Mouse (Mus musculus): ENCODE results near the gene Cntn3.
"Not testable (repeated sequence)": the region's sequence is repeated elsewhere in the genome, so short reads cannot be mapped to it uniquely, and the experiment has no call there.

Gene Cntn3

DNA sequence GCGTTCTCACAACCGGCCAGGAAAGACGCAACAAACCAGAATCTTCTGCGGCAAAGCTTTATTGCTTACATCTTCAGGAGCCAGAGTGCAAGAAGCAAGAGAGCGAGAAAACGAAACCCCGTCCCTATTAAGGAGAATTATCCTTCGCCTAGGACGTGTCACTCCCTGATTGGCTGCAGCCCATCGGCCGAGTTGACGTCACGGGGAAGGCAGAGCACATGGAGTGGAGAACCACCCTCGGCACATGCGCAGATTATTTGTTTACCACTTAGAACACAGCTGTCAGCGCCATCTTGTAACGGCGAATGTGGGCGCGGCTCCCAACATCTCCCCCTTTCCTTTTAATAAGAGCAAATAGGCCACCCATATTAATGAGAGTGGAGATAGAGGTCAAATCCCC, at the start of gene Cntn3:
Cntn3 (minus strand) TSS at position 101 of the 400 bp plus-strand sequence.
- in situ Hi-C loops (cut with MboI, MseI), result not testable (repeated sequence)

DNA sequence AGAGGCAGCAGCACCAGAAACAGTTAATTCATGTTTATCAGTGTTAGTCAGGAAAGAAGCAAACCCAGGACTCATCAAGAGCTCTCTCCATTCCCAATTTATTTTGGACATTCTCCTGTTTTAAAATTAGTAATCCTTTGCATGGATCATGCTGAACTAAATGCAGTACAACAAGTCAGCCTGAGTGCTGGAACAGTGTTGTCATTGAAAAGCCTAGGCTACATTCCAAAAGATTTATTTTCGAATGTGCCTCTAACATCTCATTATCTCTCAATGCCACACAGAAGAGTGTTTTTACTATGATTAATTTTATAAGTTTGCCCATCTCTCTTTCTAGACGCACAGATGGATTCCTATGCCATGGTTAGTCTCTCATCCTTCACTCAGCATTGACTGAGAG, 27.9 kb upstream of the Cntn3 start:
- in situ Hi-C loops (cut with MboI, MseI), result no loop called here

DNA sequence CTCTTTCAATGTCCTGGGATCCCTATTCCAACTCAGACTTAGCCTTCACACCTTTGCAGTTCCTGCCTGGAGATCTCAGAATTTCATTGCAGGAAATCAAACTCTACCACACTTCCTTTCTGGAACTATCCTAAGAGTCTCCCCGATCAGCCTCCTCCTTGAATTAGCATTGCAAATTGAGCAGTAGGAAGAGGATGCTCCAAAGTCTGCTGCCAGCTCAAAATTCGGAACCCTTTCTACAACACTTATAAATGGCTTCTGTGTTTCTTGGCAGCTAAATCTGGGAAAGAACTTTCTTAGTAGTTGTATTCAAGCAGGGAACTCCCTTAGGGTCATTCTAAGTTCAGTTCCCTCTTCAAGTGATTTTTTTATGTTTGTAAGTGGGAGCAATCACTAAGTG, 24.9 kb upstream of the Cntn3 start:
- in situ Hi-C loops (cut with MboI, MseI), result no loop called here

DNA sequence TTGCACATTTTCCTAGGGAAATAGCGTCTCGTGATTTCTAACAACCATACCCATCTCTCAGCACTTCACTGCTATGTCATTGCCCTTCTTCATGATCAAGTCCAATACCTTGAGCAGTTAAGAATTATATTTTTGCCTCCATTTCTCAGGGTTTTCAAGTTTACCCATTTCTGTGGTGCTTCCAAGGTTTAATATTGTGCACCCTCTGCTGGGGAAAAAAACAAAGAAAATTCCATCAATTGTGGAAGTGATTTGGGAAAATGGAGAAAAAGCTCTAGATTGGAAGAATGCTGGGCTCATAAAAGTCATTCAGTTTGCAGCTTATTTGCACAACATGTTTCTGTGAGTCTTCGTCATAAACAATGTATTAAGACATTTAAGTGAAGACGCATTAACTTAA, 17.2 kb upstream of the Cntn3 start:
- in situ Hi-C loops (cut with MboI, MseI), result no loop called here

DNA sequence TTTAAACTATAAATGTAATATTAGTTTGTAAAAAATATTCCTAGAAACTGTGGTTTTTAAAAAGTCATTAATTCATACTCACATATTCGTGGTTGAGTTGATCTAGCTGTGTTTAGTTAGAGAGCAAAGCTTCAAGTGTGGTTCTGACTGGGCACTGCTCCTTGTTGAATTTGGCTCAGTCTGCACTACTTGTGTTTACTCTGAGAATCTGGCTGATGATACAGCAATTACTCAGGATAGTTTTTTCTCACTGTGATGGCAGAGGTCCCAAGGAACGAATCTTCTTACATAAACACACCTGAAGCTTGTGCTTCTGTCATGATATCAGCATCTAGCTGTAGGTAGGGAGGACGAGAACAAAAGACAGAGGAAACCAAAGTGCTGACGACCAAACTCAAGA, 16.4 kb upstream of the Cntn3 start:
- in situ Hi-C loops (cut with MboI, MseI), result no loop called here

DNA sequence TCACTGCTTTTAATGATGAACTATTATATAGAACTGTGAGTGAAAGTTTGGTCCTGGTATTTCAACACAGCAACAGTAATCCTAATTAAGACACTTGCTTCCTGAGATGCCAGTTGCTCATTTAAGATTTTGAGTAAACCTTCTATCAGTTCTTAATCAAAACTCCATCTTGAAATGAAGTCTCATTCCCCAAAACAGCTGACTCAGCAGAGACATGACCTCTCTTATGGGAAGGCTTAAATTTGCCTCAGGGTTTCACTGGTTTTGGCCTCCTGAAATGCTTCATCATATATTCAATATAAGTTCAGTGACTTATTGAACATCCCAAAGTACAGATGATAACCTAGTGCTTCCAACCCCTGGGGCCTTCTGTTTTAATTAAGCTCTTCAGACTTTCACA, 13.2 kb upstream of the Cntn3 start:
- in situ Hi-C loops (cut with MboI, MseI), result no loop called here

DNA sequence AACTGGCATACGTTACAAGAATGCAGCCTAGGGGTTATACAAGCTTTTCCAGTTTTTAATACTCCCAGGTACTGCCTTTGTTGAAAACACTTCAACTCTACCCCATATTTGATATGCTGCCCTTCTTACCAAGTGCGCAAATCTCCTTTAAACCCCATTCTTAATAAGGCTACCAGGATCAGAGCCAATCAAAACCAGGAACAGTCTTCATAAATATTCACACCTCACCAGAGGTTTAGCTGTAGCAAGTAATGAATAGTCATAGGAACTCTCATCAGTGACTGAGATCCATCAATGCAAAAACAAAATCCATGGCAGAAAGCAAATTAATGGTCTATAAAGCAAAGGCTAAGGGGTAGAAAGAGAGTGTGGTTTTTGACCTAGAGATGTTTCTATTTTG, 10.7 kb upstream of the Cntn3 start:
- in situ Hi-C loops (cut with MboI, MseI), result no loop called here

DNA sequence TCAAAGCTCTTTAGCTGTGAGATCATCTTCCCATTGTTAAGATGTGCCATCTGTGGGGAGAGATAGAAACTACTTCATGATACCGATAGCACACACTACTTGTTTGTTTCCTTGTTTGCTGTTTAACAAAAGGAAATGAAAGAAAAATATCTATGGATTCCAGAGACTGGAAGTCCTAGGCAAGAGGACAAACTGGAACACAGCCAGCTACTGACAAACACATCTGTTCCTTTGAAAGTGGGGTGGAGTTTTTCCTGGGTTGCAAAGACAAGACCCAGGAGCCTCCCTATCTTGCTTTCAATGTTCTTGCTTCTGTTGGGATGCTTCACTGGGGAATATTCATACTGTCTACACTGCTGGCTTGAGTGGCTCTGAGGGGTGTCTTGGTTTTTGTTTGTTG, 5.4 kb downstream of the Cntn3 start:
- in situ Hi-C loops (cut with MboI, MseI), result no loop called here

DNA sequence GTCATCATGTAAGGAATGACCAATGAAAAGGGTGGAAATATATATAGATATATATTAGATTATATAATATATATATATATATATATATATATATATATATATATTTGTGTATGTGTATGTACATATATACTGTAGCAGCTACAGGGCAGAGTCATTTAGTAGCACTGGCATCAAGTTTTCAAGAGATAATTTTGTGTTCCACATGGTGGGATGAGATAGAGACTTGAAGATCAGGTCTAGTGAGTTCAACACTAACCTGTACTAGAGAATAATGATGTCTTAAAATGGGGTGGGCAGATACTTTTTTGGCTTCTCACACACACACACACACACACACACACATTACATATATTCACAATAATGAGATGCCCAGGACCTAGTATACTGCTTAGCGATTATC, 7.7 kb downstream of the Cntn3 start:
- in situ Hi-C loops (cut with MboI, MseI), result no loop called here

DNA sequence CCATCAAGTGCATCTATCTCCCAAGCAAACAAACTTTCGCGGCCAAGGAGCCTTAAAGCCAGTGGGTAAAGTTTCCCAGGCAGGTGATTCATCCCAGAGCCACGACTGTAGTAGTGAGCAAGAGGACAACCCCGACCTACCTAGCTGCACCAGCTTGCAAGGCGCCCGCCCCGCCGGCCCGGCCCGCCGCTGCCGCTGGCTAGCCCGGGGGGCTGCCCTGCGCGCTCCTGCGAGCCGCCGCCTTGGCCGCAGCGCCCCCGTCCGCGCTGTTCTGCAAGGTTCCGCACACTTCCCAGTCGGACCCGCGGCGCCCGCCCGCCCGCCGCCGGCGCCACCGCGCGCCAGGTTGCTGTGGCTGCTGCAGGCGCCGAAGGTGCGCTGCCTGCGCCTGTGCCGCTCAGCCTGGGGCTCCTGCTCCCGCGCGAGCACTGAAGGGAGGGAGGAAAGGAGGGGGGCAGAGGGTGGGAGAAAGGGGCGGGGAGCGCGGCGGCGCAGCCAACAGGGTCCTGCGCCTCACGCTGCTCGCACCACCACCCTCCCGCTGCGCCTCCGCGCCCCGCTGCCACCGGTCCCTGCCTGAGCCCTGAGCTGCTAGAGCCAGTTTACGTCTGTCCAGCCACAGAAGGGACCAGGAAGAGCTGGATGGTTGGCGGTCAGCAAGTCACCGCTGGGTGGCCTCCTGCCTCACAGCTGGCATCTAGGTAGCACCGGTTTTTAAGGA, 8.7 kb downstream of the Cntn3 start:
- in situ Hi-C loops (cut with MboI, MseI), result no loop called here

DNA sequence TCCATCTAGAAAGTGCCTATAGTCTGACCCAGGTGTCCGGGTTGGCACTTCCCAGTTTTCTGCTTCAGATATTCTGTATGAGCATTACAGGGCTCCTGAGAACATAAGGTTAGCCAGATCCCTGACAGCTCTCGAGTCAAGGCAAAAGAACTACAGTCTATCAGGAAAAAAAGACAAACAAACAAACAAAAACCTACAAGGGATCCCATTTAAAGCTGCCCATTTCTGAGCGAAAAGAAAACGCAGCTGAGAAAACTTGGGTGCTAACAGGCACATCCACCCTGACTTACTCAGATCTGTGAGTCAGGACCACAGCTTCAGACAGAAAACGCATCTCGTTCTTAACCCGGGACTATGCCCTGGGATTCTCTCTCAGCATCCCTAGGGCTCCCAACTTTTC, 9.5 kb downstream of the Cntn3 start:
- in situ Hi-C loops (cut with MboI, MseI), result no loop called here

DNA sequence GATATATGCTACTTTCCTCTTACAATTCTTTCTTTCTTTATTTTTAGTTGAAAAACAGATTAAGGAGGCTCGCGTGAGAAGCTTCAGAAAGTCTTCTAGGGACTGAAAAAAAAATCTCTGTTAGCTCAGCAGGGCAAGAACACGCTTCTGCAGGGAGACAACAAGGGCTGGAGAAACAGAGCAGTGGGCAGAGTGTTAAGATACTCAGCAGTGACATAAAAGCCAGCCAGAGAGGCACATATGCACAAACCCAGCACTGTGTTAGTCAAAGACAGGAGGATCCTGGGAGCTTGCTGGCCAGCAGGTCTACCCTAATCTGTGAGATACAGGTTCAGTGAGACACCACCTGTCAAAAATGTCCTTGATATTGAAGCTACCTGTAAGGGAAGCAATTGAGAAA, 15.4 kb downstream of the Cntn3 start:
- in situ Hi-C loops (cut with MboI, MseI), result no loop called here

DNA sequence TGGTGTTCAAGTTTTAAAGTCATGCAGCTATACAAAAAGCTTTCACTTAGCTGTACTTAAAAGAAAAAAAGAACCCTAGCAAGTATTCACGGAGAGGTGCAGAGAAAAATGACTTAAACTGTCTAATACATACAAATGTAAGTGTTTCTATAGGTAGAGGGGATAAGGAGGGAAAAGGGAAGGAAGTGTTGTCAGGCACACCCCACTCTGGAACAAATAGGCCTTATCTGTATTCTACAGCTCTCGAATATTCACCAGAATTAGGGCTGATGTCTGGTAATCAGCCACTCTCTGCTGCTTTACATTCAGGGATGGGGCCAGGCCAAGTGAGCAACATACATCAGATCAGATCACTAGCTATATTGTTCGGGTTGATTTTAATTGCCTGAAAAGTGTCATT, 16.4 kb downstream of the Cntn3 start:
- in situ Hi-C loops (cut with MboI, MseI), result no loop called here

DNA sequence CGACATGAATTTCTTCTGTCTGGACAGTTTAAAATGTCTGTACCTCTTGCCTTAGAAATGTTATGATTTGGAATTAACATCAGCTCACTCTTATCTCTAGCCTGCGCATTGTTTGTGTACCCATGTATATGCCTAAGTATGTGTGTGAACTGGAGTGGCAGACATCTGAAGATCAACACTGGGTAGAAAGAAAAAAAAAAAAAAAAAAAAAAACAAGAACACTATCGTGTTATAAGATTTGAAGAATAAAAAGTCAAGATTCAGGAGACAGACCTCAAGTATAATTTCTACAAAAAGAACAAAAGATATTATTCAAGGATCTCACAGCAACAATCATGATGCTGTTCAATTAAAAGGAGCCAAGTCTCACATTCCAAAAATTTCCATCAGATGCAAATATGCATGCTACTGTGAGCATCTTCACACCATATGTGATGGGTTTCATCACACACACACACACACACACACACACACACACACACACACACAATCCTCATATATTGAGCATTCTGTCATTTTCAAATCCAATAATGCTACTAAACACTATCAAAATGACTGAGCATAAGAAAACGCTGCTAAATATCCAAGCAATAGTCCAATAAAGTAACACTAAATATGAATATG, 17.0 kb downstream of the Cntn3 start:
- in situ Hi-C loops (cut with MboI, MseI), result no loop called here

DNA sequence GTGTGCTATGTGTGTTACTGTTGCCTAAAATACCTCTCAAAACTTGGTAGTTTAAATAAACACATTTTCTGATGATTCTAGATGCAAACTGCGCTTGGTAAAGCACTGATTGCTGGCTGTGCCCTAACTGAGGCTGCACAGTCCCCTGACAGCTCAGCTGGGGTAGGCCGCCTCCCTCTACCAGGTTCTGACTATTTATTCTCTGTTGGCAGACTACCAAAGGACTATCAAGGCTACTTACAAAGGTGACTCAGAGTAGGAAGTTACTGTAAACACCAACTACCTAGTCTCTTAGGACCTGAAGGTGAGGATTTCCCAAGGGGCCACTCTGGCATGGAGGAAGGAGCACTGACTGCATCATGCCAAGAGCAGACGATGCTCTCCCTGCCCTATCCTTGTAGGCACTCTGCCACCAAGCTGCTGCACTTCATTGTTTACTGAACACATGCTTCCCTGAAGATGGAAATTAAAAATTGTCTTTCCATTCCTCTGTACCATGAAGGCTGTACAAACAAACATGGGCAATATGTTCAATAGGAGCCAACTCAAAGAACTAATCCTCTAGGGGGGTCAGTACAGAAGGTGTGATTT, 17.7 kb downstream of the Cntn3 start:
- in situ Hi-C loops (cut with MboI, MseI), result no loop called here

DNA sequence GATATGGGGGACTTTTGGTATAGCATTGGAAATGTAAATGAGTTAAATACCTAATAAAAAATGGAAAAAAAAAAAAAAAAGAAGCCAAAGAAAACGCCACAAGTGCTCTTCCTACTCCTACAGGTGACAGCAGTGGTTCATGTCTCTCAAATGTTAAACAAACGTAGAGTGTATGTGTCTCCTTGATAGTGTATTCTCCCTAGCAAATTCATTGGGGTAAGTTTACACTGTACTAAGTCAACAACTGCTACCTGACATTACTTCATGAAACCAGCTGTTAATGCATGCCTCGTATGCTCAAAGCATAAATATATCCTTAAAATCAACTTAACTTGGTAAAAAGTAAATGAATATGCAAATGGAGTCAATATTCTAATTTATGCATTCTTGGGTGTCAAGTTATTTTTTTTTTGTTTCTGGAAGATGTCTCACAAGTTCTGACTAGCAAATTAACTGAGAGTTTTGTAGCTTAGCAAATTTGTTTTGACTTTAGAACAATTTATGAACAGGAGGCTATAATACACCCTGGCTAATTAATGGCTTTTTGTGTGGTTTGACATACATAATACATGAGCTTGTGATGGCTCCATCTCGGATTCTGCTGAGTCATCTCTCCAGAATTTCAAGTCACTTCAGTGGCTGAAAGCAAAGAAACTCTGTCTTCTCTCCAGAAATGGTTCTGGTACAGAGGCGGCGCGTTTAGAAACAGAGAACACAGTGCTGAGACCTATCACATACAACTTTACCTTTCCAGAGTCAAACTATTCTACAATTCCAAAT, 31.1 kb downstream of the Cntn3 start:
- in situ Hi-C loops (cut with MboI, MseI), result no loop called here

DNA sequence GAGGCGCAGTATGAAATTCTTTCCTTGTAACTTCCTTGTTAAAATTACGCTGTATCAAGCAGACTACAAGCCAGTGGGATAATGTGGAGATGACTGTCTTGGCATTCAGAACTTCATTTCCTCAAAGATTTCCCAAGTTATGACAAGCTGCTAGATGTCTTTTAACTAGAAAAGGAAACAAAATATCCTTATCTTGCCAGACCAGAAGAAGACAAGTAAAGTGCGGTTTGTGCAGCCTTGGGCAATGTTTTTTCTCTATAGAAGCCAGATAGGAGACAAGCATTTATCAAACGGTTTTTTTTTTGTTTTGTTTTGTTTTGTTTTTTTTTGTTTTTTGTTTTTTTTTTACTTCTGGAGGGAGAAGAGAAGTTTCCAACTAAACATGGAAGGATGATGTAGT, 37.3 kb downstream of the Cntn3 start:
- in situ Hi-C loops (cut with MboI, MseI), result no loop called here

DNA sequence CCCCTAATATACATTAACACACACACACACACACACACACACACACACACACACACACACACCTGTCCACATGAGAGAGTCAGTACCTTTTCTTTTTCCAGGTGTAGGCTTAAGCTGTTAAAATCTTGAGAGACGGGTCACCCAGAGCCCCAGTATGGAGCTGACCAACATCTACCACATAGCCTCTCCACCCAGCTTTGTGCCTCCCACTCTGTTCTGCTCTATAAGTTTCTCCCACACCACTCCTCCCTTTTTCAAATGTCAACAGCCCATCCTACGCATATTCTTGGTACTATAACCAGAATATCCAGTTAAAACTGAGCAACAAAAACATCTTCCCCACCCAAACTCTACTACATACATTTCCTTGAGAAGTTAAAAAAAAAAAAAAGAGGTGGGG, 49.9 kb downstream of the Cntn3 start:
- in situ Hi-C loops (cut with MboI, MseI), result no loop called here

DNA sequence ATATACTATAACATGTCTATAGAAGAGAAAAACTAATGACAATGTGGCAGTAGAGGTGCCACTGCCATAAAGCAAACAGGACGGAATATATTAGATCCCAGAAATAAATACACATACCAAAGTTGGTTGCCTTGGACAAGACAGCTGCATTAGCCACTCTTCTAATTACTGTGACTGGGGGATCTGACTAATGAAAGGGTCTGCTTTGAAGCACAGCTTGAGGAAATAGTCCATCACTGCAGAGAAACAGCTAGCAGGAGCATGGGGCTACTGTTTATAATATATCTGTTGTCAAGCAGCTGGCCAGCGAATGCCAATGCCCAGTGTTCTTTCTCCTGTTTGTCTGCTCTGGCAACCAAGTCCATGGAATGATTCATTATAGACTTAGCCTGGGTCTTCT, 51.9 kb downstream of the Cntn3 start:
- in situ Hi-C loops (cut with MboI, MseI), result no loop called here

DNA sequence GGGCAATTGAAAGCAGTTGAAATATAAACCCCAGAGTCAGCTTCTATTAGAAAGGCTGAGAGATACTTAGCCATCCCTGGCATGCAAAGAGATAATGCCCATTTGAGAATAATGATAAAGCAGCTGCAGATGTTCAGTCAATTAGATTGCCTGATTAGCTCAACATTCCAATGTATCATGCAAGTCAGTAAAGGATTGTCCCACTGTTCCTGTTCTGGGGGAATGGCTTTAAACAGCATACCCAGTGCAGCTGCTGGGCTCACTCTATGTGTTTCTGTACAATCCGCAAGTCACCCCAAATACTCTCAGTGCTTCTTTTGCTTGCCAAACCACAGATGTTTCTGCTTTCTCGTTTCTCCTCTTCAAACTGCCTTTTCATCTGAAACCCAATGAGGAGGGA, 57.7 kb downstream of the Cntn3 start:
- in situ Hi-C loops (cut with MboI, MseI), result no loop called here

DNA sequence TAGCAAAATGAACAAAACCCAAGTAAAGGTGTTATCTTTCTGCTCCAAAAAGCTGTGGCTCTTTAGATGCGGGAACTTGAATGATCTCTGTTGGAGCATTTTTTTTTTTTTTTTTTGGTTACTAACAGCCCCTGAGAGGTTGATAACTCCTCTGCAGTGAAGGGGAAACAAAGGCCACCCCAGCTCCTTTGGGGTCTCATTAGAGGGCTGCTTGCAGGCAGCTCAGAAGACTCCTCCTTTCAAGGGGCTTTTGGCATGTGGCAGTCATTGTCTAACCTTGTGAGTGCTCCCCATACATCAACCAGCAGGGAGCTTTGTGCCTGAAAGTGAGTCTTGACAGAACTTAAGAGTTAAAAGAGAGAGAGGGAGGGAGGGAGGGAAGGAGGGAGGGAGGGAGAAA, 60.8 kb downstream of the Cntn3 start:
- in situ Hi-C loops (cut with MboI, MseI), result no loop called here

DNA sequence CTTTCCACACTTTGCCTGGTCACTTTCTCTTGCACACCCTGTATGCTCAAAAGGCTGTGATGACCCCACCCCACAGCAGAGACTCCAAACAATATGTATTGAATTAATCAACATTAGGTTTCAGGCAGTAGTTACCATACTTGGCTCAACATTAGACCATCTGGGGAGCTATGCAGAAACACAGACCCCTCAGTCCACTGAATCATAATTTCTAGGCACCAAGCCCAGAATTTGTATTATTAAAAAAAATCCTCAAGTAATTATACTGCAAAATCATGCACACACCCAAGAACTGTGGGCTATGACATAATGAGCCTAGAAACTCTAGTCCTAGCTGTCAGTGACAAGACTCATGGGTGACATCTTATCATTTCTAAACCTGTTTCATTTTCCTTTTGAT, 87.4 kb downstream of the Cntn3 start:
- in situ Hi-C loops (cut with MboI, MseI), result no loop called here
